Mouse (Mus musculus) adrenal gland, postnatal 10 days (tissue): ENCODE results near the gene Gm11492. TPM values are rescaled to one million over a fixed set of nuclear protein-coding genes. Genes with fewer than 3 reads are reported as not detected.

ENCODE experiments used
- DNase-seq: peaks from one replicate; pipeline ENCODE4 v3.0.0; 2021; ENCODE audit warnings: mixed read lengths
- total RNA-seq, 2 experiments: library from RNA; stranded (reverse); gene quantifications; 2 replicates each; pipeline ENCODE4 v1.2.3; 2021

Gm11492 gene
- total RNA-seq, 2 experiments from 2014 or later: not detected

DNA sequence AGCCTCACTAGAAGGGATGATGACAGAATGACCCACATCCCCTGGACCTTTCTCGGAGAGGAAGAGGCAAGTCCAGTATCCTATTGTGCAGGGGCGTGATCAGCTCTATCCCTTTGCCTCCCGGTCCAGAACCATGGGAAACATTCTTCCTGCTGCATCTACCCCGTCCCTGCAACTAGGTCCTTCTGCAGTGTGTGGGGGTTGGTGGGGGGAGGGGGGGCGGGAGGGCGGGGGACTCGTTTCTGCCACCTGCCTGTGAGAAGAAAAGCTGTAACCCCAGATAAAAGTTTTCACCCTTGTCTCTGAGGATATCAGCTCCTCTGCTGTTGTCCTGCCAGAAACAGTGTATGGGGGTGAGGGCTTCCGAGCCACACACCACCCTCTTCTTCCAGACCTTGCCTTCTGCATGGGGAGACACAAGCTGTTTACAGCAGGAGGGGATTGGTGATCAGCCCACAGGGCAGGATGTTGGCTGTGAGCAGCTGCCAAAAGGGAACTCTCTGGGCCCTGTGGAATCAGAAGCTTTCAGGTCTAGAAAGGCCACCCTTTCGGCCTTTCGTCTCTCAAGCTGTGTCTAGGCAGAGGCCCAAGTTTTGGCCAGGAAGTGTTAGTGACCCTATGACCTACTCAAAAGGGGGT is 12.6 kb downstream of the Gm11492 start:
- DNase-seq: no peak

DNA sequence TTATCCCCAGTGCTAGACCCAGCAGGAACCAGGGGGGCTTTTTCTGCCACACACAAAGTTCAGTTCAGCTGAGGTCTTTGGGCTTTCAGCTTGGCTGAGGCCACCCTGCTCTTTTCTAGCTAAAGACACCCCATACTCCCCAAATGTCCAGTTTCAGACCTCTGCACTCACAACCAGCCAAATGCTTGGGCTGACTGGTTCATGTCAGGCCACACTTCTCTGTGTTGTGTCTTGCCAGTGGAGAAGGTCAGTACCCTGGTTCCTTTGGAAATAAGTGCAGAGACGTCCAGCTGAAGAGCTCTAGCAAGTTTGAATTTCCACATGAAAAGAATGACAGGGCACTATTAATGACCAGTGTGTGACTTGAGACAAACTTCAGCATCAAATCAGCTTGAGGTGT is 13.3 kb downstream of the Gm11492 start:
- no peak for DNase-seq

DNA sequence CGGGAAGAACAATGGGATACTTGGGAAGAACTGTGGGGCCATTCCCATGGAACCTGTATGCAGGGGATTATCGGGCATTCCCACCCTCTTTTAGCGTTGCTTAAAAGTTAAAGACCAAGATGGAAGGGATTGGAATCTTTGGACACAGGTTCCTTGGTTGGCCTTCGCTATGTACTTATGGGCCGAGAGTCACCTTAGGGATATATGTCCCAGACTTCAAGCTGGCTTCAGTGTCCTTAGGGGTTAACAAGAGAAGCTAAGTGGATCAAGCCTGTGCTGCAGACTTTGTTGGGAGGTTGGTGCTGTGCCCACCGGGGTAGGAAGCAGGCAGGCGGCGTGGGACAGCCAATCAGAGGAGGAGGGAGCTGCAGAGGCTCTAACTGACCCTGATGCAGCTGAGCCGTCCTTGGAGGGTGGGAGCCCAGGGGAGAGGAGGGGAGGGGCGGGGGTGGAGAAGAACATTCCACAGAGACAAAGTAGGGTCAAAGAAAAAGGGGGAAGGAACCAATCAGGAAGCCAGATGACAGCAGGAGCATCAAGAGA is 14.2 kb downstream of the Gm11492 start:
- DNase-seq: no peak

DNA sequence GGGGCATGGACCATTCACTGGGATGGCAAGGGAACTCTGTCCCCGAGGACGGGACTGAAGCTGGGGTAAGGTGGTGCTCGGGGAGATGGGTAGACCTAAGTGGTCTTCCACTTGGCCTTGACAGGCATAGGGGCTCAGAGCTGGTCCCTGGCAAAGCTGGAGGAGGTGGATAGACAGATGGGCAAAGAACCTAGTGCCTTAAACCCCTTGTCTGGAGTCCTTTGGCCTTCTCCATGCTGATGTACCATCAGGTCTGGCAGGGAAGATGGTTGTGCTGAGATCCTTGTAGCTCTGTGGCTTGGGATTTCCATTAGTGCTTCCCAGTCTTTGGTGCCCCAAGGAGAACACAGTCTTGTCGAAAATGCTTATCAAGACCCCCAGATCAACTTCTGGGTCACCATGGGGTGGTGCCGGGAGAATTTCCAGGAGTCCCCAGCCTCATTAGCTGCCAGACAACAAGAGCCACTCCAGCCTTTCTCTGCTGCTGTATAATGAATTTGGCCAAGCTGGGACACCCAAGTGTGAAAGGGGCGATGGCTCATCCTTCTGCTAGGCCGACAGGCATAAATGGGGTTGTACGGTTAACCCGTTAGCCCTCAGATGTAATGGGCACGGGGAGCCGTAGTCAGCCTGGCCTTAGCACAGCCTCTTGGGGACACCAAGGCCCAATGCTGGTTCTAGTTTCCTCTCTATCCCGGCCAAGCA is 14.9 kb downstream of the Gm11492 start:
- no peak for DNase-seq

DNA sequence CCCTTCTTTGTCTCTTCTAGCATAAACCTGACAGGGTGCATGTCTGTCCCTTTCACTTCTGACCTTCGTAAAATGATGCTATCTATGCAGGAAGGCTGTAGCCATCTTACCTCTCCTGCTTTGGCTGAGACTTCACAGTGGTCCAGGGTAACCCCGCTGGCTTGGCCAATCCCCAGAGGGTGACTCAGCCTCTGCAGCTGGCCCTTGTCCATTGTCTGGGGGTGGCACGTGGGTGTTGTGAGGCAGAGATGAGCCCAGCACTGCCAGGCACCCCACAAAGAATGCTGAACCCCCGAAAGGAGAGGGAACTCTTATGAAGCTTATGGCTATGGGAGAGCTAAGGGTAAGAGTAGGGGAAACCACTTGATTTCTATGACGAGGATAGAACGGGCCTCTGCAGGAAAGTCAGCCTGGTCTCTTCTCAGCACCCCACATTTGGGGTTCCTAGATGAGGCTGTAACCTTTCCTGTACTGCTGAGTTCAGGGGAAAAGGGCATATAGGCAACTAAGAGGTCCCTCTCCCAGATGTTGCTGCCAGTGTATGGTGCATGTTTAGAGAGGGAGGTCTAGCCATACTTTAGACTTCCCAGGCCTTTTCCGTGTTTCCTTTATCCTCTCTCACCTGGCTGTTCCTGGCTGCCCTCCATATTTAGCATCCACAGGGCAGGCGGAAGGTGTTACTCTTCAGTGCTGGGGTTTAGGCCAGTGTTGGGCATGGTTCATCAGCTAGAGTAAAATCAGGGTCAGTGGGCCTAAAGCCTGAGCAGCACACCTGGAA is 15.7 kb downstream of the Gm11492 start:
- DNase-seq: peak; percentile 55

DNA sequence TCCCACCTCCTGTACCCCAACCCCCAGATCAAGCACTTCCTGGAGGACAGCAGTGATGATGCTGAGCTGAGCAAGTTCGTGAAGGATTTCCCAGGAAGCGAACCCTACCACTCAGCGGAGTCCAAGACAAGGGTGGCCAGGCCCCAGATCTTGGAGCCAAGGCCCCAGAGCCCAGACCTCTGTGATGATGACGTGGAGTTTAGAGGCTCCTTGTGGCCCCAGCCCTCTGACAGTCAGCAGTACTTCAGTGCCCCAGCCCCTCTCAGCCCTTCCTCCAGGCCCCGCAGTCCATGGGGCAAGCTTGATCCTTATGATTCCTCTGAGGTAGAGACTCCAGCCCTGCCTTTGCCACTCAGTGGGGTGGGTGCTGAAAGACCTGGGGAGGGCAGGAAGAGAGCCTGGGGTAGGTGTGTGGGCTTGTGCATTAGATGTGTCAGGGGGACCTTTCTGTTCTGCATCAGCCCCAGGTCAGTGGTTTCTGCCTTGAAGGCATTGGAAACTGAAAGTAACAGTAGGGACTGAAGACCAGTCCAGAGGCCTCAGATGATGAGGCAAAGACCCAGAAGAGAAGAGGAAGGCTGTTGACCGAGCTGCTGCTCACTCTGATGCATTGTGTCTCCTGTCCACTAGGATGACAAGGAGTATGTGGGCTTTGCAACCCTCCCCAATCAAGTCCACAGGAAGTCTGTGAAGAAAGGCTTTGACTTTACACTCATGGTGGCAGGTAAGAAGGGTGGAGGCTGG is 17.0 kb downstream of the Gm11492 start:
- DNase-seq: no peak

DNA sequence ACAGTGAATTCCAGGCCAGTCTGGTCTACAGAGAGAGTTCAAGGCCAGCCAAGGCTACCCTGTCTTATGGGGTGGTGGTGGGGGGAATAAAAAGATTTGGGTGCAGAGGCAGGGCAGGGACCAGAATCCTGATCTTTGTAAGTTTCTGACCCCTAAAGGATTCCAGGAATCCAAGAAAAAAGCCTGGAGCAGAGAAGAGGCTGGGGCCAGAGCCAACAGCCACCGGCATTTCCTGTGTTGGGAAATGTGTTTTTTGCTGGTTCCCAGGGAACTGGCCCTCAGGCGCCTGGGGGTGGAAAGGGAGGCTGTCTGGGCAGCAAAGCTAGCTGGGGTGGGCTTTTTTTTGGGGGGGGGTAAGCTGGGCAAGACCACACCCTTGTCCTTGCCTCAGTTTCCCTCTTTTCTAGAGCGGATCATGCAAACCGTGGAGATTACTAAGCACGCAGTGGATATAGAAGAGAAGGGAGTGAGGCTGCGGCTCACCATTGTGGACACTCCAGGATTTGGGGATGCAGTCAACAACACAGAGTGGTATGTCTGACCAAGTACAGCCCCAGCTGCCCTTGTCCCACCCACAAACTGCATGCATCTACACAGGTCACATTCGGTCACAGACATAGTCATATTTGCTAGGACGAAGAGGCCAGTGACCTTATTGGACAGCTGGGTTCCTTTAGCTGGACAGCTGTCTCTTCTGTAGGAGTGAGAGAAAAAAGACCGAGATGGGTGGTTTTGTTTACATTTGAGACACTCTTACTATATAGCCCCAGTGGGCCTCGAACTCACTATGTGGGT is 18.5 kb downstream of the Gm11492 start:
- DNase-seq: peak; percentile 49

DNA sequence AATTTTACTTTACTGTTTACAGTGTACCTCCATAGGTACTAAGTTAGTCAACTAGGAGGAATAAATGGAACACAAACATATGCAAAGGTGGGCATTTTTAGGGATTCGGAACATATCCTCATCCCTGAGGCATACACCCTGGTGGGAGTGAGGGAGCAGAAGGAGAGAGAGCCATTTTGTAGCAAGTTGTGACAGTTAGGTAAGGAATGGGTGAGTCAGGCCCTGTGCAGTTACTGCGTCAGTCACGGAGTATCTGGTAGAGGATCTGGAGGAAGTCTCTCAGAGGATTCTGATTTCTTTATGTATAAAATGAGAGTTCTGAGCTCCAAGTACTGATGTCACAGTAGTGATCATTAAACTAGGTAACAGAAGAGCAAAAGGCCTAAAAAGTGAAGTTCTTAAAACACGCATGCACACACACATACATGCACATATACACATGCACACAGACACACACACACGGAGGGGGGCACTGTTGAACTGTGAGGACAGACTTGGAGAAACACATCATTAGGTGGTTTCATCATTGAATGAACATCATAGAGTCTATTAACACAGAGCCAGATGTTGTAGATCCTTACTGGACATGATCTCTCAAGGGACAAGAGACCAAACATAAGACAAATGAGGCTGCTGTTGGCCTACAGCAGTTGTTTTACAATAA is 20.9 kb downstream of the Gm11492 start:
- DNase-seq: no peak

DNA sequence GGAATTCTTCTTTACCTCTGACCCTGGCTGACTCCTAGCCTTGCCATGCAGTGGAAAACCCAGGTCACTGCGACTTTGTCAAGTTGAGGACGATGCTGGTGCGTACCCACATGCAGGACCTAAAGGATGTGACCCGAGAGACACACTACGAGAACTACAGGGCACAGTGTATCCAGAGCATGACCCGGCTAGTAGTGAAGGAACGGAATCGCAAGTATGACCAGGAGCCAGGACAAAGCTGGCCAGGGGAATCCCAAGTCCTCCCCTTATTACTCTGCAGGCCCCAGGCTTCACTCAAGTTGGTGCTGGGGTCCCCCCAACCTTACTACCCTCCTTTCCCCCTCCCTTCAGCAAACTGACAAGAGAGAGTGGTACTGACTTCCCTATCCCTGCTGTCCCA is 23.2 kb downstream of the Gm11492 start:
- DNase-seq: no peak

DNA sequence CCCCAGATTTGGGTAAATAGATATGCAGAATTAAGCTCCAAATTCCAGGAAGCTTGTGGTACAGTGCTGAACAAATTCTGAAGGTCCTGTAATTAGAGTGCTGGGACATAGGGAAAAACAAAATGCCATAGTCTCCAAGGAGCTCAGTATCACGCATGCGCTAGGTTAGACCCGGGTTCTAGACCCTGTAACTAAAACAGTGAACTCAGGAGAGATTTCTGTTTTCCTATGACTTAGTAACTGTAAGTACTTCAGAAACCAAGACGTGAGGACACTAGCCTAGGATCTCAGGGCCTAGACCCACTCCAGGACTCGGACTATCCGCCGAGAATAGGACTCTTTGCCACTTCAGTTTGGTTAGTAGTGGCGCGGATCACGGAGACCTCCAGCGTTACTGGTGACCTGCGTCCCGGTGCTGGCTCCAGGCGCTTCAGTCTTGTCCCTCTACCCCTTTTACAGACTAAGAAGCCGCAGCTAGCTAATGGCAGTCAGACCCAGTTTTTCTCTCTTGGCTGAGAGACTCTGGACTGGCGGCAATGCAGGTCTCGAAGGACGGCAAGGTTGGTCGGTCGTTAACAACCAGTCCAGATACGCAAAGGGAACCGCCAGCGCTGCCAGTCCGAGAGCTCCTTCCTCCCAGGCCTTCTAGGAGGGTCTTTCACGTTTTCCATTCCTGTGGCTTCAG is 24.5 kb downstream of the Gm11492 start:
- DNase-seq: peak; percentile 54

DNA sequence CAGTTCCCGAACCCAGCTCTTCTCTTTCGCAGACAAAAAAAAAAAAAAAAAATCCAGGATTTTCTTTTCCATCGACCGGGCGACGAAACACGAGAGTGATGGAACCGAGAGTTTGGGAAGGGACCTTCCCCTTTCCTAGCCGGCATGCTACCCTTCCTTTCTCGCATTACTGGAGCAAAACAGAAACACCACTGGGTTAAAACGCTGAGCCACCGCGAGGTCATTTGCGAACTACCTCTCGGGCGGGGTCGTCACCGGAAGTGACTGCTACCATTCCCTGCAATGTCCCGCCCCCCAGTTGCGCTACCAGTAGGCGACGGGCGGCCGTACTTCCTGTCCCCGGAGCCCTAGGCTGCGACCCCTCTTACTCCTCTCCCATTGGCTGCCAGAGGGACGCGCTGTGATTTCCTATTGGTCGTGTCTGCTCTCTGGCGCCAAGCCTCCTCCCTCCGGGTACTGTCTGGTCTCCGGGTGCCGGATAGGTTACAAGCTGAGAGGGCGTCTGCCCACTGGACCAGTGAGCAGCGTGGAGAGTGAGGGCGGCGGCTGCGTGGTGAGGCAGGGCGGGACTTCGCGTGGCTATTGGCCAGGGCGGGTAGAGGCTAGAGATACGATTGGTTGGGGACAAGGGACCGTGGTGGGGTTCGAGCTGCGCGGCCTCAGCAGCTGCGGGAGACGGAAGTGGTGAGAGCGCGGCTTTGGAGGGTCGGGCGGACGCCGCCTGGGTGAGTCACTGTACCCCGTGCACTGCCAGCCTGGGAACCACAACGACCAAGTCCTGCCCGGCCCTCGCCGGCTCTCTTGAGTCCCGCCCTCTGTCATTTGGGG is 25.3 kb downstream of the Gm11492 start, which contains the start of gene Mtmr4:
TSS of gene Mtmr4 (plus strand) at position 637 of the 828 bp plus-strand sequence.
- peak; percentile 99 for DNase-seq

DNA sequence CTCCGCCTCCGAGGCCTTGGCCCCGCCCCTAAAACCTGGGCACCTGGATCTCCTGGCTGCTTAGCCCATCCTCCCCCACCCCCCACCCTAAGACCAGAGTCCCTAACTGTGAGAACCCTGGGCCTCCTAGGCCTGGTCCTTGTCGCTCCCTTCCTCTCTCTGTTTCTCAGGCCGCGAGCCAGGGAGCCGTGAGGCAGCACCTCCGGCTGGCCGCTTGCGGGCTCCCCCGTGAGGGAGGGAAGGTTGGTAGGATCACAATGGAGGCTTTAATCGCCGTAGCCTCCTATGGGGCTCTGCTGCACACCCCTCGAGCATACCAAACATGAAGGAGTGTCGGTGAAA is 25.9 kb downstream of the Gm11492 start:
- no peak for DNase-seq

DNA sequence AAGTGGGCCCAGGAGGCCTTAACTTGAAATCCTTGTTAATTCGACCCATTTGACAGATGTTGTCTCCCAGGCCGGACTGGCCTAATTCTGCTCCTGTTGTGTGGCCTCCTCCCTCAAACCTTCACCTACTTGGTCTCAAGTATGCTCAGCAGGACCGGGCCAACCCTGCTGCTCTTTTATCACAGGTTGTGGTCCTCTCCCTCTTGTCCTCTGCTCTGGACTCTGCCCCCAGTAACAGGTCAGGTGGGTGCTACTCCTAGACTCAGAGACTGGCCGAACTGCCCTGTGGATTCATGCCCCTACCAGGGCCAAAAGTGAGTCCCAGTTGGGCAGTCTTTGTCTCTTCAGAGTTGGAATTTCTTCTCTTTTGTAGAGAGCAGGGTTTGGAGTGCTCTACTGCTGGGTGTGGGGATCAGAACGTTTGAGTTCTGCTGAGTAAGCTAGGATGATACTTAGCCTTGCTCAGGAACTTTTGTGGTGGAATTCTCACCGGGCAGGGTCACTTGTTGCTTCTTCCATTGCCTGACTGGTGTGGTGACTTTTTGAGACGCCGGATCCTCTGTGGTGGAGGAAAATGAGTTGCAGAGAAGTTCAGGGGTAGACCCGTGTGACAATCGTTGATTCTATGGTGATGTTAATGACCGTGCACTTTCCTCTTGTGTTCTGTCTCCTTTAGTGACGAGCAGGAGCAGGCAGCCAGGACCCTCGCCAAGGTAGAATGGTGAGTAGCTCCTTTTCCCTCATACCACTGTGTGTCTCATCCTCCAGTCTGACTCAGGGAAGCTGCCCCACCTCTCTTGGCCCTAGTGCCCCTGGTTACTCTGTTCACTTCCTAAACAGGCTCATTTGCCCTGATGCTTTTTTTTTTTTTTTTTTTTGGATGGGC is 26.5 kb downstream of the Gm11492 start:
- no peak for DNase-seq

DNA sequence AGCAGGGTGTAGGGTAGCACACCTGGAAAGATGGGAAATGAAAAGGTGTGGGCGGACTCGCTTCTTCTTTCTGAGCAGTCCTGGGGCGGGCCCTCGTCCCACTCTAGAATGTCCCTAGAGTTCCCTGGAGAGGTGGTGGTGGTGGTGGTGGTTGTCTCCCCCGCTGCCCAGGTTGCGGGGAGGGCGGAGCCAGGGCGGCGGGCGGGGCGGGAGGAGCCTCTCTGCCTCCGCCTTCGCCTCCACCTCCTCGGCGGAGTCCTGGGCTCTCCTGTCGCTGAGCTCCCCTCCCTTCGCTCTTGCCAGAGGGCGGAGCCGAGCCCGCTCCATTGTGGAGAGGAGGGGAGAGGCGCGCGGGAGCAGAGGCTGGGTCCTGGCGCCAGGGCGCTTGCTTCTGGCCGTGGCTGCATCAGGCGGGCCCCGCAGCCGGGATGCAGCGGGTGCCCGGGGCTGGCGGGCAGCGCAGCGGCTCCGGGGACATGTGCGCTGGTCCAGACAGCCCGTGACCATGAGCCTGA is 28.9 kb downstream of the Gm11492 start:
- DNase-seq: peak; percentile 91

DNA sequence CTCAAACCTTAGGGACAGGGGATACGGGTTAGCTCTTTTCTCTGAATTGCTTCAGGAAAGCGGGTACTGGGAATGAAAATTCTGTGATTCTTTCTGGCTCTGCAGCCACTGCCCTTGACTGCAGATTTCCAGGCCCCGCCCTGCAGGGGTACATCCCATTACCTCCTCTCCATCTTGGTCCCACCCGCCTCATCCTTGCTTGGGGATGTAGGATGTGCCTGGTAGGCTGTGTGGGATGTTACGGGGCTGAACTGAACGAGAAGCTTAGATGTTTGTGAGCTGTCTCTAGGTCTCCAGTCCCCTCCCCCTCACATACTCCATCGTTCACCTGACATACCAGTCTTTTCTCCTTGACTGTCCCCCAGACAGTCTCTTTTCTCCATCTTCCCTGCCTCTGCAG is 29.5 kb downstream of the Gm11492 start:
- DNase-seq: no peak

DNA sequence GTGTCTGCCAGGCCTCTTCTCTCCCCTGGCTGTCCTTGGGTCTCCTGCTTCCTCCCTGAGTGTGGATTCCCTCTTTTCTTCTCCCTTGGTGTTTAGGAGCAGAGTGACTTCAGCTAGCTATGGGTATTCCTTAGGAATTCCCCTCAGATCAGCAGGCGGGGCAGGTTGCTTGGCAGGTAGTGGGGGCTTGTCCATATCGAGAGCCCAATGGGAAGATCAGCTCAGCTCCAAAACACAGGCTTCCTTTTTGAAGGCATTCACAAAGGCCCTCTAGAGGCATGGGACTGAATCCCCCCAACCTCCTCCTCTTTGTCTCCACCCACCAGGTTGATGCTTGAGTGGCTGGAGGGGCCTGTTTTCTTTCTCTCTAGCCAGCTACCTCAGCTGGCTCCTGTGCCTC is 30.0 kb downstream of the Gm11492 start:
- no peak for DNase-seq

DNA sequence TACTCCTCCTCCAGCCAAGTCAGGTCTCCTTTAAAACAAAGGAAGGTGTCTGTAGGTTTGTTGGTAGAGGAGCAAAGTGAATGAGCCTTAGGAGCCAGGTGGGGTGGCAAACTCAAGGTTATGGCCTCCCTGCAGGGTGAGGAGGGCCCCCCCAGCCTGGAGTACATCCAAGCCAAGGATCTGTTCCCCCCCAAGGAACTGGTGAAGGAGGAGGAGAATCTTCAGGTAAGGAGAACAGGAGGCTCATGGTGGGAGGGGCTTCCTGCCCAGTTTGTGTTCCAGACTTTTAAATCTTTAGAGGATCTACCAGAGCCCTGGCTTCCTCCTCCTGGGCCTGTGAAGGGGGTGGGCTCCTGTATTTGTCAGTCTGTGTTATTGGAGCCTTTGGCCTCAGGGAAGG is 30.6 kb downstream of the Gm11492 start:
- no peak for DNase-seq
